Mouse (Mus musculus) hindbrain, postnatal 0 days (tissue): ENCODE measurements at regions not wholly inside any gene's neighbourhood (a gene's known extent, or its start where the extent isn't known, plus 50 kb on each side); places are given as distances from the start of the nearest gene placed in this dataset.
A peak's percentile ranks its signal among the peaks of the same experiment; 100 is the strongest.

Source experiments
- ATAC-seq: fragments of 200-750 bp; cut with Nextera tagmentation; 2 replicates; pipeline ENCODE4 v1.8.0; 2017; ENCODE audit warnings: mild to moderate bottlenecking, moderate TSS enrichment, moderate library complexity
- DNase-seq: peaks from one replicate; pipeline ENCODE4 v3.0.0-alpha.2; 2015; ENCODE audit warnings: low spot score
- H3K27ac ChIP-seq: fragments of 300-500 bp; sonication (generic); 2 replicates; pipeline ENCODE4 v1.5.1; 2014; ENCODE audit warnings: mild to moderate bottlenecking
- H3K27me3 ChIP-seq: fragments of 300-500 bp; sonication (generic); 2 replicates; pipeline ENCODE4 v1.6.1; 2014; ENCODE audit warnings: low read length, mixed read lengths; ENCODE audit not compliant: insufficient read depth
- H3K36me3 ChIP-seq: fragments of 300-500 bp; sonication (generic); 2 replicates; pipeline ENCODE4 v1.6.1; 2014; ENCODE audit warnings: low read length, mixed read lengths; ENCODE audit not compliant: insufficient read depth
- H3K4me1 ChIP-seq: fragments of 300-500 bp; sonication (generic); 2 replicates; pipeline ENCODE4 v1.6.1; 2014; ENCODE audit warnings: antibody characterized with exemption, low read length, mixed read lengths; ENCODE audit not compliant: insufficient read depth
- H3K4me2 ChIP-seq: fragments of 300-500 bp; sonication (generic); 2 replicates; pipeline ENCODE4 v1.6.1; 2014; ENCODE audit warnings: low read depth, mild to moderate bottlenecking, low read length, moderate library complexity, mixed read lengths
- H3K4me3 ChIP-seq: fragments of 300-500 bp; sonication (generic); 2 replicates; pipeline ENCODE4 v1.5.1; 2014; ENCODE audit warnings: low read length
- H3K9ac ChIP-seq: fragments of 300-500 bp; sonication (generic); replicated peaks from 2 replicates; pipeline ENCODE4 v1.6.1; 2014; ENCODE audit warnings: mild to moderate bottlenecking, low read length, moderate library complexity, mixed read lengths
- H3K9me3 ChIP-seq: fragments of 300-500 bp; sonication (generic); 2 replicates; pipeline ENCODE4 v1.6.1; 2016; ENCODE audit warnings: low read length, mixed read lengths
- CTCF ChIP-seq: IDR thresholded peaks from 2 replicates; pipeline ENCODE4 v1.5.1; 2016; ENCODE audit warnings: antibody characterized with exemption, control low read depth, low read depth
- WGBS: fragments of 180-500 bp; shearing (Covaris S2); extraction: QIAGEN DNeasy Blood & Tissue Kit; methylation state at CpG from one replicate; pipeline ENCODE4 v1.1.7; 2014; 5-methylcytosine and 5-hydroxymethylcytosine counted together

GRCm38 (mm10) chr2:136648606-136649005 is 64.6 kb upstream of the Snap25 start:
- 63% methylated on average over 5 of the region's 5 CpGs for WGBS
- DNase-seq = peak; percentile 65
- ATAC-seq = peak; percentile 43; the same call in 1 of the 2 replicates
- Histone ChIP-seq H3K9ac (no peak overlapping the region), H3K4me1 (0 out of 2 replicates have a peak, but pooled peaks cover 3% of the 10 kb centered on the region), H3K27me3 (no peaks in the 10 kb centered on the region), H3K27ac (no peak overlapping the region; the same call in 1 of the 2 replicates), H3K4me3 (no peak overlapping the region), H3K4me2 (no peak overlapping the region), H3K9me3 (no peaks in the 10 kb centered on the region), H3K36me3 (no peaks in the 10 kb centered on the region)
- no peak for TF ChIP-seq CTCF

GRCm38 (mm10) chr2:136650721-136651120 is 62.5 kb upstream of the Snap25 start:
- Histone ChIP-seq H3K4me1 (0 out of 2 replicates have a peak, but pooled peaks cover 3% of the 10 kb centered on the region), H3K27ac (no peak overlapping the region), H3K27me3 (no peaks in the 10 kb centered on the region), H3K9ac (no peak overlapping the region), H3K9me3 (no peaks in the 10 kb centered on the region), H3K4me3 (no peak overlapping the region), H3K4me2 (no peak overlapping the region), H3K36me3 (no peaks in the 10 kb centered on the region)
- DNase-seq (no peak), ATAC-seq (no peak)
- TF ChIP-seq CTCF = no peak
- WGBS = 90% methylated on average over 1 of the region's 1 CpGs

- WGBS = 91% methylated on average over 5 of the region's 5 CpGs
- H3K9me3 ChIP-seq = no peaks in the 10 kb centered on the region
- H3K4me3 ChIP-seq = no peak overlapping the region
- TF ChIP-seq CTCF = no peak
- no peak overlapping the region for H3K4me2 ChIP-seq
- H3K9ac ChIP-seq = no peak overlapping the region
- no peaks in the 10 kb centered on the region for H3K36me3 ChIP-seq
- H3K27me3 ChIP-seq = no peaks in the 10 kb centered on the region
- DNase-seq (no peak), ATAC-seq (no peak)
- no peak overlapping the region for H3K27ac ChIP-seq
- 0 out of 2 replicates have a peak, but pooled peaks cover 3% of the 10 kb centered on the region for H3K4me1 ChIP-seq
Observed at GRCm38 (mm10) chr2:136652206-136653003, 60.8 kb upstream of the Snap25 start.
